Mouse (Mus musculus) spleen, adult 18-20 months (tissue): ENCODE measurements around the gene Xdh.

Source experiments
- DNase-seq, 2 experiments: peaks; one replicate each; pipeline ENCODE4 v3.0.0; 2022; ENCODE audit warnings: mixed read lengths in 2 of 2

Xdh gene

GRCm38 (mm10) chr17:73941816-73942215 is 8.2 kb downstream of the Xdh start:
- no peak for DNase-seq

GRCm38 (mm10) chr17:73937073-73937472 is 12.9 kb downstream of the Xdh start:
- no peak for DNase-seq

GRCm38 (mm10) chr17:73935163-73935562 is 14.8 kb downstream of the Xdh start:
- DNase-seq = no peak

GRCm38 (mm10) chr17:73934281-73934680 is 15.7 kb downstream of the Xdh start:
- no peak for DNase-seq

- no peak for DNase-seq
Observed at GRCm38 (mm10) chr17:73933616-73934015, 16.4 kb downstream of the Xdh start.

- DNase-seq = no peak
Observed at GRCm38 (mm10) chr17:73932497-73933059, 17.4 kb downstream of the Xdh start.

- DNase-seq = no peak
Observed at GRCm38 (mm10) chr17:73919520-73919919, 30.5 kb downstream of the Xdh start.

GRCm38 (mm10) chr17:73918944-73919381 is 31.0 kb downstream of the Xdh start:
- DNase-seq = no peak

GRCm38 (mm10) chr17:73918138-73918537 is 31.9 kb downstream of the Xdh start:
- DNase-seq = no peak

- DNase-seq = no peak
Observed at GRCm38 (mm10) chr17:73917713-73918112, 32.3 kb downstream of the Xdh start.

GRCm38 (mm10) chr17:73914730-73915129 is 35.3 kb downstream of the Xdh start:
- no peak for DNase-seq

GRCm38 (mm10) chr17:73906076-73906475 is 43.9 kb downstream of the Xdh start:
- DNase-seq = no peak

- no peak for DNase-seq
Observed at GRCm38 (mm10) chr17:73905043-73905750, 44.8 kb downstream of the Xdh start.

- no peak for DNase-seq
Observed at GRCm38 (mm10) chr17:73903121-73903520, 46.9 kb downstream of the Xdh start.

GRCm38 (mm10) chr17:73902234-73902636 is 47.8 kb downstream of the Xdh start:
- DNase-seq = no peak

- DNase-seq = no peak
Observed at GRCm38 (mm10) chr17:73894399-73894798, 55.6 kb downstream of the Xdh start.

GRCm38 (mm10) chr17:73893822-73894221 is 56.2 kb downstream of the Xdh start:
- no peak for DNase-seq

- DNase-seq = no peak
Observed at GRCm38 (mm10) chr17:73893207-73893606, 56.8 kb downstream of the Xdh start.

- DNase-seq = no peak
Observed at GRCm38 (mm10) chr17:73891590-73891989, 58.4 kb downstream of the Xdh start.

GRCm38 (mm10) chr17:73886071-73886785 is 63.8 kb downstream of the Xdh start:
- no peak for DNase-seq

GRCm38 (mm10) chr17:73883332-73883731 is 66.7 kb downstream of the Xdh start:
- DNase-seq = no peak

- peak; percentile 48 to 65 for DNase-seq
Observed at GRCm38 (mm10) chr17:73882194-73882593, 67.8 kb downstream of the Xdh start.

GRCm38 (mm10) chr17:73881295-73881694 is 68.7 kb downstream of the Xdh start:
- DNase-seq = no peak

- DNase-seq = no peak
Observed at GRCm38 (mm10) chr17:73880286-73880685, 69.7 kb downstream of the Xdh start.
